Mouse (Mus musculus) gastrocnemius, adult 18-20 months (tissue): ENCODE results near the gene Rpl36a-ps1. TPM values are rescaled to one million over a fixed set of nuclear protein-coding genes. Genes with fewer than 3 reads are reported as not detected.

ENCODE experiments used
- DNase-seq: peaks from one replicate; pipeline ENCODE4 v3.0.0; 2021; ENCODE audit warnings: low spot score
- total RNA-seq, 2 experiments: library from RNA; stranded (reverse); gene quantifications; 2 replicates each; pipeline ENCODE4 v1.2.3; 2021

The Rpl36a-ps1 gene
- total RNA-seq, 2 experiments from 2014 or later = 1.3 to 1.8 TPM

GRCm38 (mm10) chr14:98952441-98952840 is 41.7 kb downstream of the Rpl36a-ps1 start:
- DNase-seq = no peak

DNA sequence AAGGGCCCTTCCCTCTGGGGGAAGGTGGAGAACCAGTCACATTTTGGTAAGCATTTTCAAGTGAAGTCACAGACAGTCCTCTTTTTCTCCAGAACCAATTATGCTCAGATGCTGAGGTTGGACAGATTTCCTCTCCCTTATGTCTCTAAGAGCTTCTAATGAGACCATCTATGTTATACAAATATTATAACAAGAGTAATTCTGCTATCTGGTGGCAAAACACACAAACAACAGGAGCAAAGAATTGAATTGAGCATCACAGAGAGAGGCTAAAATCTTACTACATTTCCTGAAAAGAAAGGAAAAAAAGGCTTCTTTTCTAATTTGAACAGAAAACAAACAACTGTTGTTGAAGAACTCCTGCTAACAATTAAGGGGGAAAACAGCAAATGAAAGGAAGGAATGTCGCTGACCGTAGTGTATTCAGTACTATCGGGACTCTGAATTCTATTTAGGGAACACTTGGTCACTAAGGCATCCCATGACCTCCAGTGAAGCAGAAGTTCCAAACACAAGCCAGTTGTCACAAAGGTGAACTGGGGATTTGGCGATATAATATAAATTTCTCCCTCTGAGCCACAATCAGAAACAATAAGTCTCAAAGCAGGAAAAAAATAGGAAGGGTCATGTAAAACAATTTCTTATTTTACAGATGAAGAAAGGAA is 42.4 kb downstream of the Rpl36a-ps1 start:
- DNase-seq = no peak

Other genes with a start within 250 kb of the Rpl36a-ps1 start
- 10 to 100 TPM; 33.8 to 35.5 TPM for gene Mzt1, start 51.8 kb upstream of the Rpl36a-ps1 start, total RNA-seq
- gene Bora, start 51.9 kb upstream of the Rpl36a-ps1 start, total RNA-seq = under 1 TPM; 0.84 to 0.95 TPM
- gene Pibf1, start 105.1 kb upstream of the Rpl36a-ps1 start, total RNA-seq = 1 to 10 TPM; 8.3 to 9.0 TPM
- gene Dis3, start 105.5 kb upstream of the Rpl36a-ps1 start, total RNA-seq = 10 to 100 TPM; 10.1 to 11.6 TPM